Mouse (Mus musculus): ENCODE measurements around the gene Klf12.
"Not testable (repeated sequence)": the region's sequence is repeated elsewhere in the genome, so short reads cannot be mapped to it uniquely, and the experiment has no call there.

The Klf12 gene

DNA sequence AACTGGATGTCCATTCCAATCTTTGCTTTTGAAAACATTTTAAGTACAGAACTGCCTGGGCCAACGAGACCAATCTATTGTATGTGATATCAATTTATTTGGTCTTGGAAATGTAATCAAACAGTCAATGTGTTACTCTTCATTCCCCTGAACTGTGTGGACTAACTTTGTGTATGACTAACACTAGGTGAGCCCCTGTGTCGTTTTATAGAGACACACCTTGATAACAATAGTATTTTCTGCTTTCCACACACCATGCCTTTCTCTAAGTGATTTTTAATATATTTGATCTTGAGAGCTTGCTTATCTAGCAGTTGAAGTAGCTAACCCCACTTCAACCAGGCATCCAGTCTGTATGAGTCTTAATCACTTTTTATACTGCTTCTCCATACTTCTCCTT, 398.0 kb downstream of the Klf12 start:
- DNase-seq (ENCODE audit: low read depth, low spot score), result no peak

DNA sequence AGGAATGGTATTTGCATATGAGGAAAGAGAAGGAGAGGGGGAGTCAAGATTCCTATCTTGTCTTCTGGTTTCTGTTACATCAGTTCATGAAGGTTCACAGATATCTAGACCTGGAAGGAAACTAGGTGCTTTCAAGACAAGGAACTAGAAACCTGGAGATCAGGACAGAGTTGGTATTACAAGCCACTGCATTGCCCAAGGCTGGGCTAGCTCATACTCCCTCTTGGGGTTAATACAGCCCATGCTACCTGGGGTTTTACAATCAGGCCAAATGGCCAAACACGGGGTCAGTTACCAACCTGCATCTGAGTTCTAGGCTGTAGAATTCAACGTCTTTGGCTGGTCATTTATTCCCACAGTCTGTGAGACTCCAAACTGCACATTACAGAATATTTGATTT, 398.9 kb downstream of the Klf12 start:
- DNase-seq (ENCODE audit: low read depth, low spot score), result no peak

DNA sequence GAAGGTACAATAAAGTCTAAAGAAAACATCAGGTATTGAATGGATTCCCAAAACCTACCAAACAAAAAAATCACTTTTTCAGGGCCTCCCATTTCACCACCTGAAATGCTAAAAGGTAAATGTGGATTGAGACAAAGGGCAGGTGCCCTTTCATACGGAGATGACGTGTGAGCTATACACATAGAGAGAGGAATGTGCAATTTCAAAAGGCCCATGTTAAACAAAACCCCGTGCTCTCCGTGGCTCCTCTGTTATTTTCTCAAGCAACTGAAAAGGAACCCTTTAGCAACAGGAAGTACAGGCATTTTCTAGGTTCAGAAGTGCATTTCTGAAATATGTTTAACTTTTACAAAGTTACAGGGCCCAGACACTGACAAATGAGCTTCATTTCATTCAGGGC, 399.4 kb downstream of the Klf12 start:
- DNase-seq (ENCODE audit: low read depth, low spot score), result no peak

DNA sequence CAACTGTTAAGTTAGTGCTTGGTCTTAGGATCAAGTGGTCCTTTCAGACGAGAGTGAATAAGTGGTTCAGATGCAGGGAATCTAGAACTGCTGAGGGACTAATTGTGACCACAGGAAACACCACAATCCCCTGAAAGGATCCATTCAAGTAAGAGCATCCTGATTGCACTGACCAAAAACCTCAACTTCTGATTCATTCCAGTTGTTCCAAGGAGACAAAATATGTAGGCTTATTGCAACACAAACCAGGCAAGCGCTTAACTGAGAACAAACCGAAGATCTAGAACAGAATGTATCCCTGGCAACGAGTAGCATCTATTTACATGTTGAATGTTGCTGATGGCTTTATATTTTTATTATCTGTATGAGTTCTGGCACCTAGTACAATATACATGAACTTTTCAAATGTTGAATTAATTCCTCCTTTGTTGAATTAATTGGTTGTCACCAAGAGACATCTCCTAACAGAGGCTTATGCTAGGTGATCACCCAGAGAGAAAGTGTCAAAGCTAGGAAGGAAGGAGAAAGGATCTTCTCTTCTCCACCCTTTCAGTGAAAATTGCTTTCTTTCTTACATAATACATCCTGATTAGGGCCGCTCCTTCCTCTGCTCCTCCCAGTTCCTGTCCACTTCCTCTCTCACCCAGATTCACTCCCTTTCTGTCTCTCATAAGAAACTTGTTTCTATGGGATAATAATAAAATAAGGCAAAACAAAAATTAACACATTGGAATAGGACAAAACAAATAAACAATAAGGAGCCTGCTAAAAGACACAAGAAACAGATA, 407.5 kb downstream of the Klf12 start:
- DNase-seq (ENCODE audit: low read depth, low spot score), result no peak

DNA sequence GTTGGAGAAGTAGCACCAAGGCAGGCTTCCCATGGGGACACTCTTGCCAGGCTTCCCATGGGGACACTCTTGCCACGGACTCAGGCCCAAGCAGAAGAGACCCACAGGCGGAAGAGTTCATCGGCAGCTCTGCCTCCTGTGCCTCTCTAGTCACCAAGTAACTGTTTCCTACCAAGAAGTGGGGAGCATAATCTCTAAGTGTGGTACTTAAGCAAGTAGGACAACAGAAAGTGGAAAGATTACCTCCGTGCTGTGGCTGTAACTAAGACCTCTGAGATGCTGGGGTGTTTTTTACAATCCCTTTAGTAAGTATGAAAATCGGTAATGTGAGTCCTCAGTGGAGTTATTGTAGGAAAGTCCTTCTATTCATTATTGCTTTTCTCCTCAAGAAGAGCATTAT, 410.8 kb downstream of the Klf12 start:
- DNase-seq (ENCODE audit: low read depth, low spot score), result no peak

DNA sequence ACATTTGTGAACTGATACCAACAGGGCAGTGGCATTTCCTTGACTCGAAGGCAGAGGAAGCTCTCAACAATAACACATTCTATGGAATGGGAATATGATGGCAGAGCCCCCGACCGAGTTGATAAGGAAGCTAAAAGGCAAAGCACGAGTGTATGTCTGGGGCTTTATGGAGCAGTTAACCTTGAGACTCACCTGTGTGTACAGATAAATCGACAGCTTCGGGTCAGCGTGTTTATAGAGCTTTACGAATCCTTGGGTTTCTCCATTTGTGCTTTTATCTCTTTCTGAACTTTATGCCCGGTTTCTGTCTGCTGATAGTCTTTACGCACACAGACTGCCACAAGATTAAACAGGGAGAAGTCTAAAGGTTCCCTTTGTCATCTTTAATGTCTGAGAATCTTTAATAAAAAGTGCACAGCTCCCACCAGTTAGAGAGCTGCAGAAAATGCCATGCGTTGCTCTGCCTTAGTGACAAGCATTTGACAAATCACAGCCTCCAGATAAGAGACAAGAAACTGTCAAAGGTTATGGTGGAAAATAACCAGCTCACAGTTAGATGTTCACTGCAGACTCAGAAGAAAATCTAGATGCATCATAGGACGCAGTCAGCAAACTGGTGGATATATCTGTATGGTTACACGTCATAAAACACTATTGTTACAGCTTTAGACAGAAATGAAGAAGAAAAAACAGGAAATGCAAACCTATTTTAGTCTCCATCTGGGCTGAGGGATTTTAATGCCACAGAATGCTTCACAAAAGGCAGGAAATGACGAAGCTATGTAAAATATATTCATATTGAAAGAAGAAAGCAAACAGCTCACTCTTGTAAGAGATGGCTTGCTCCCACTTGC, 428.1 kb downstream of the Klf12 start:
- no peak for DNase-seq (ENCODE audit: low read depth, low spot score)

DNA sequence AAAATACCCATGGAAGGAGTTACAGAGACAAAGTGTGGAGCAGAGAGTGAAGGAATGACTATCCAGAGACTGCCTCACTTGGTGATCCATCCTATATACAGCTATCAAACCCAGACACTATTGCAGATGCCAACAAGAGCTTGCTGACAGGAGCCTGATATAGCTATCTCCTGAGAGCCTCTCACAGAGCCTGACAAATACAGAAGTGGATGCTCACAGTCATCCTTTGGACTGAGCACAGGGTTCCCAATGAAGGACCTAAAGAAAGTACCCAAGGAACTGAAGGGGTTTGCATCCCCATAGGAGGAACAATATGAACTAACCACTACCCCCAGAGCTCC, 430.0 kb downstream of the Klf12 start:
- DNase-seq (ENCODE audit: low read depth, low spot score), result not testable (repeated sequence)

DNA sequence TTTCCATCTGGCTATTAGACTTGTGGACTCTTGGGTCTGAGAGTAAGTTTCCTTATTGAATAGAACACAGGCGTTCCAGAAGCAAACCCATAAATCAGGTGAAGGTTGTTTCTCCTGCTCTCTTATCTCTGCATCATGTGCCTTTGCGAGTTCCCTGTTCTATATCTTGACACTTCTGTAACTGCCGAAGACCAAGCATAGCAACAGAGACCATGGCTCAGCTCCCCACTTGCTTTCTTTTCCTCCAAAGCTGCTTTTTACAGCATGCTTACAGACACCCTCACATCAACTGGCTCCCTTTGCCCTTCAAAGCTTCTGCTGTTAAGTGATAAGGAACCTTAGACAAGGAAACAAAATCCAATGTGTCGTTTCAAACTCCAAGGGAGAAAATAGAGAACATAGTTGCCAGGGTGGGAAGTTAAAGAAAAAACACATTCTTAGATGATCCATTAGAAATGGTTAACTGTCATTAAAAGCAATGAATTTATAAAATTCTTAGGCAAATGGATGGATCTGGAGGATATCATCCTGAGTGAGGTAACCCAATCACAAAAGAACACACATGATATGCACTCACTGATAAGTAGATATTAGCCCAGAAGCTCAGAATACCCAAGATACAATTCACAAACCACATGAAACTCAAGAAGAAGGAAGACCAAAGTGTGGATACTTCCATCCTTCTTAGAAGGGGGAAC, 430.6 kb downstream of the Klf12 start:
- not testable (repeated sequence) for DNase-seq (ENCODE audit: low read depth, low spot score)

DNA sequence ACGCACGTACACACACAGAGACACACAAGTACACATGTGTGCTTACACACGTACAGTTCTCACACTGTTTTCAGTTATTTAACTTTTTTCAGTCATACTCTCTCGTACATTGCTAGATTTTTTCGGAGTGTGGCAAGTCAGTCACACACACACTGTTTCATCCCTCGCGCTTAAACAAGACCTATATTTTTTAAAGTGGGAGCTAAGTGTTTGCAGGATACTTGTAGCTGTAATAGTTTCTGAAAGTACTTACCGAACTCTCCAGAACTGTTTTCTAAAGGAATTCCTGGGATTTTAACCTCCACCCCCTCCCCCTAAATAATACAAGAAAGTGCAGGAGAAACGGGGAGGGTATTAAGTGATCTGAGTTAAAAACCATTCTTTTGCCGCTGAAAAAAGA, 434.1 kb downstream of the Klf12 start:
- DNase-seq (ENCODE audit: low read depth, low spot score), result no peak

DNA sequence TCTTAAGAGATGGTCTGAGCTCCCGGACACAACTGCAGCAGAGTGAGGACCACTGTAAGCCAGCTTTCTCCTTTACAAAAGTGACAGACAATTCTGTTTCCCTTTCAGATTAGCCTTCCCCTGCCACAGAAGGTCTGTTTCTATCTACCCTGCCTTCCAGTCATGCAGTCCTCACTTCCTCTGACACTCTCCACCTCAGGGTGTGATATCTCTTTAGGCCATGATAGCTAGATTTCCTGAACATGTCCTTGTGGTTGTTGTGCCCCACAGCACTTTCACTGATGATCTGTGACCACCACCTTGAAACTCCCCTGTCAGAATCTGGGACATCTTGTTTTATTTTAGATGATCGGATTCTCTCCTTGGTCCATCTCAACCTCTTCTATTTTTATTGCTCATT, 437.0 kb downstream of the Klf12 start:
- DNase-seq (ENCODE audit: low read depth, low spot score), result no peak

DNA sequence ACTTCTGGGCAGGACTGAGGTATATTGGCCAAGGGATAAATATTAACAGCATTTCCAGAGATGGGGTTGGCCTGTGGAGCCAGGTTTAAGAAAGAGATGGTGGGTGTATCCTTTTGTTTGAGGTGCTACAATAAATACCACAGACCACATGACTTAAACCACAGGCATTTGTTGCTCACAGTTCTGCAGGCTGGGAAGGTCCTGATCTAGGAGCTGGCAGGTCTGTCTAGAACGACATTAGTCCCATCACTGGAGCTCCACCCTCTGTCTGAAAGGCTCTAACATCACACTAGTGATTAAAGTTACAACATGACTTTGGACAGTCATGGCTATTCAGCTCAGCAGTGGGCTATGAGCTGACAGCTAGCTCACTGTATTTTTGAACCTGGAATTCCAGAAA, 457.8 kb downstream of the Klf12 start:
- no peak for DNase-seq (ENCODE audit: low read depth, low spot score)
